Mouse (Mus musculus): ENCODE measurements around the gene Hist1h1a. TPM values are rescaled to one million over a fixed set of nuclear protein-coding genes. Genes with fewer than 3 reads are reported as not detected.

The Hist1h1a gene
- total and polyA plus RNA-seq, 3 experiments = 4.1 to 2,211 TPM; not detected in 1

DNA sequence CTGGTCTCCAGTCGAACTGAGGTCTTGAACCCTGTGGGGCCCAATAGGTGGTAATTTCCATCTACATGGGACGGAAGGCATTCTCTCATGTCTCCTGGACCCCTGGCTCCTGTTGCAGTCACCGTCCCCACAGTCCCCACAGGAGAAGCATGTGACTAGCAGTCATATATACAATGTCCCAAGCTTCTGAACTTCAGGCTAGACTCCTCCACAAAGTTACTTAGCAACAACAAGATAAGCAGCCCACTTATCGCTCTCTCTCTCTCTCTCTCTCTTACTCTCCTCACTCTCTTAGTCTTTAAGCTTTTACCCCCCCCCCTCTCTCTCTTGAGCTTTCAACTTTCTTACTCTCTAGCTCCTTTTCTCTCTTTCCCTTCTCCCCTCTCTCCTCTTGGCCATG is 39.2 kb upstream of the Hist1h1a start (continued):
- TF ChIP-seq EP300 (IDR thresholded peaks at IDR 0.05; ENCODE audit: low read depth in 1 of 2, low read length in 2 of 2) = peak; percentile 69 to 84

DNA sequence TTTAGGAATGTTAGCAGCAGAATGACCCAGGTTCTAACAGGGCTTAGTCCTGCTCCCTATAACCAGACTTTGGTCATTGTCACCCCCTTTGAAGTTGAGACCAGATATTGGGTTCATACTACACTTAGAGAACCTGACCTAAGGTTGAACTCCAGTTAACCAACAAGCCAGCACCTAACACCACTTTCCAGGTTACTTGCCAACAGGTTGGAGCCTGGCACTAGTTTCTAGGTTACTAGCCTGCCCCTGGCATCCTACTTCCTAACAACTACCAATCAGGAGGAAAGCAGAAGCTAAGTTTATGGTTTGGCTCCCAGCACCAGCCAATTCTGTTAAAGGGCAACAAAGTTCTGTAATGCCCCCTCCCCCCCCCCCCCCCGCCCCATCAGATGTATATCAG is 38.3 kb upstream of the Hist1h1a start:
- peaks cover 7 to 23% of the 10 kb centered on the region in 2 experiments for H3K4me1 ChIP-seq (ENCODE audit: control insufficient read depth in 1 of 2, insufficient read depth in 2 of 2, low read length in 2 of 2)
- H3K27me3 ChIP-seq (ENCODE audit: control insufficient read depth in 1 of 2, insufficient read depth in 2 of 2, low read length in 2 of 2) = no peaks in the 10 kb centered on the region
- H3K79me2 ChIP-seq (ENCODE audit: control insufficient read depth, insufficient read depth, low read length, poor library complexity) = no peaks in the 10 kb centered on the region
- H3K4me3 ChIP-seq (ENCODE audit: control insufficient read depth in 1 of 2, insufficient read depth in 1 of 2, low read depth in 2 of 2, low read length in 2 of 2) = no peak overlapping the region
- peak; percentile 36 for DNase-seq (ENCODE audit: low read depth, low spot score)
- peaks cover 0 to 15% of the 10 kb centered on the region in 2 experiments; a peak in 2 of 4 replicates for H3K36me3 ChIP-seq (ENCODE audit: control insufficient read depth in 1 of 2, insufficient read depth in 2 of 2, low read length in 2 of 2)
- TF ChIP-seq ZKSCAN1 (IDR thresholded peaks at IDR 0.05; ENCODE audit: low read depth, low read length) (no peak), ETS1 (IDR thresholded peaks at IDR 0.05; ENCODE audit: low read depth, low read length) (0 out of 2 replicates have a peak, but pooled peaks have one; percentile 3), CHD1 (IDR thresholded peaks at IDR 0.05; ENCODE audit: low read depth, low read length) (no peak)
- H3K9me3 ChIP-seq (replicated peaks; ENCODE audit: insufficient read depth, low read length) = no peaks in the 10 kb centered on the region
- H3K27ac ChIP-seq (ENCODE audit: control insufficient read depth, low read depth, low read length) = no peak overlapping the region
- no peak overlapping the region; the same call in 1 of the 2 replicates for H3K9ac ChIP-seq (ENCODE audit: control insufficient read depth, low read depth, low read length, poor library complexity, severe bottlenecking)

DNA sequence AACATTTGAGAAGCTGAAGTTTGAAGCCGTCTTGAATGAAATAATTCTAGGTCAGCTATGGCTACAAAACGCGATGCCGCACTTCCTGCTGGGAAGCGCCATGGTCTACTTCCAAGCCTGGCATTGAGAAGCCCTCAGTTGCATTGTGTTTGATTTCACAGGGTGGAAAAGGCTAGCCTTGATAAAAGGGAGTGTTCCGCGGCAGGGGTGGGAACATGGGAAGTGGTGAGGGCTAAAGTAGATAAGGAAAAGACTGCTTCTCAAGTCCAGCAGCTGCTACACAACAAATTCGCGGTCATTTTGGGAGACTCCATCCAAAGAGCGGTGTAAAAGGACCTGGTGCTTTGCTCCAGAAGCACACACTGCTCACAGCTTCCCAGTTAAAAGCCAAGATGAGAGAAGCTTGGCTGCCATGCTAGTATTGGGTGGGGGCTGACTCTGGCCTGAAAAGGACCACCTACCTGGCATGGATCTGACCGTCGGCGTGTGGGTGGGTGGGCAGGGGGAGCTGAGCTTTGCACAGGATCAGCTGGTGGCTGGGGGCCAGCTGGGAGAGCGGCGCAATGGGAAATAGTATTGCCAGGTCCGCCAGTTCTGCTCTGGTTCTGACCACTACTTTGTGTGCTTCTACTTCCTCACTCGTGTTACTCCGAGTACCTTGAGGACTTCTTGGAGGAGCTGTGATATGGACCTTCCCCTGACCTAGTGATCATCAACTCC is 34.8 kb upstream of the Hist1h1a start:
- H3K27ac ChIP-seq (ENCODE audit: control insufficient read depth, low read depth, low read length) = no peak overlapping the region
- H3K9ac ChIP-seq (ENCODE audit: control insufficient read depth, low read depth, low read length, poor library complexity, severe bottlenecking) = no peak overlapping the region

GRCm38 (mm10) chr13:23729192-23729525 is 34.3 kb upstream of the Hist1h1a start:
- peaks cover 0 to 9% of the 10 kb centered on the region in 2 experiments; a peak in 2 of 4 replicates for H3K36me3 ChIP-seq (ENCODE audit: control insufficient read depth in 1 of 2, insufficient read depth in 2 of 2, low read length in 2 of 2)
- H3K4me3 ChIP-seq (ENCODE audit: control insufficient read depth in 1 of 2, insufficient read depth in 1 of 2, low read depth in 2 of 2, low read length in 2 of 2) = no peak overlapping the region
- no peaks in the 10 kb centered on the region for H3K9me3 ChIP-seq (replicated peaks; ENCODE audit: insufficient read depth, low read length)
- H3K79me2 ChIP-seq (ENCODE audit: control insufficient read depth, insufficient read depth, low read length, poor library complexity) = no peaks in the 10 kb centered on the region
- no peak overlapping the region for H3K9ac ChIP-seq (ENCODE audit: control insufficient read depth, low read depth, low read length, poor library complexity, severe bottlenecking)
- no peaks in the 10 kb centered on the region for H3K27me3 ChIP-seq (ENCODE audit: control insufficient read depth in 1 of 2, insufficient read depth in 2 of 2, low read length in 2 of 2)
- TF ChIP-seq ZKSCAN1 (IDR thresholded peaks at IDR 0.05; ENCODE audit: low read depth, low read length) = no peak
- H3K27ac ChIP-seq (ENCODE audit: control insufficient read depth, low read depth, low read length) = no peak overlapping the region
- peaks cover 3 to 9% of the 10 kb centered on the region in 2 experiments for H3K4me1 ChIP-seq (ENCODE audit: control insufficient read depth in 1 of 2, insufficient read depth in 2 of 2, low read length in 2 of 2)
- DNase-seq (ENCODE audit: low read depth, low spot score) = no peak

More for the DNA sequence above, 34.8 kb upstream of the Hist1h1a start:
- Histone ChIP-seq H3K4me3 (ENCODE audit: control insufficient read depth in 1 of 2, insufficient read depth in 1 of 2, low read depth in 2 of 2, low read length in 2 of 2) (no peak overlapping the region), H3K27me3 (ENCODE audit: control insufficient read depth in 1 of 2, insufficient read depth in 2 of 2, low read length in 2 of 2) (no peaks in the 10 kb centered on the region), H3K36me3 (ENCODE audit: control insufficient read depth in 1 of 2, insufficient read depth in 2 of 2, low read length in 2 of 2) (peaks cover 0 to 14% of the 10 kb centered on the region in 2 experiments; a peak in 2 of 4 replicates), H3K79me2 (ENCODE audit: control insufficient read depth, insufficient read depth, low read length, poor library complexity) (no peaks in the 10 kb centered on the region), H3K4me1 (ENCODE audit: control insufficient read depth in 1 of 2, insufficient read depth in 2 of 2, low read length in 2 of 2) (peaks cover 7 to 14% of the 10 kb centered on the region in 2 experiments), H3K9me3 (replicated peaks; ENCODE audit: insufficient read depth, low read length) (no peaks in the 10 kb centered on the region)
- no peak for DNase-seq (ENCODE audit: low read depth, low spot score)
- TF ChIP-seq ZMIZ1 (IDR thresholded peaks at IDR 0.05; ENCODE audit: low read depth, low read length) (no peak), MYC (IDR thresholded peaks at IDR 0.05; ENCODE audit: low read depth, low read length) (no peak), MXI1 (IDR thresholded peaks at IDR 0.05; ENCODE audit: low read depth, low read length) (no peak), SIN3A (IDR thresholded peaks at IDR 0.05; ENCODE audit: low read length) (no peak), SMC3 (IDR thresholded peaks at IDR 0.05; ENCODE audit: low read depth, low read length) (no peak), CHD1 (IDR thresholded peaks at IDR 0.05; ENCODE audit: low read depth, low read length) (no peak), TCF12 (IDR thresholded peaks at IDR 0.05; ENCODE audit: low read depth, low read length) (no peak), ZC3H11A (IDR thresholded peaks at IDR 0.05; ENCODE audit: low read depth, low read length) (no peak), ETS1 (IDR thresholded peaks at IDR 0.05; ENCODE audit: low read depth, low read length) (no peak), MAZ (IDR thresholded peaks at IDR 0.05; ENCODE audit: low read depth, low read length) (no peak), MYB (IDR thresholded peaks at IDR 0.05; ENCODE audit: low read depth, low read length) (no peak), MEF2A (IDR thresholded peaks at IDR 0.05; ENCODE audit: extremely low read depth, insufficient replicate concordance, low read depth, low read length, poor library complexity, severe bottlenecking) (no peak), GABPA (IDR thresholded peaks at IDR 0.05; ENCODE audit: low read depth, low read length) (no peak), GATA1 (IDR thresholded peaks at IDR 0.05; ENCODE audit: low read depth, low read length) (no peak)

Data from MEL (cell line).